Mouse (Mus musculus): ENCODE results near the gene Slc17a7.

- no peak for TF ChIP-seq CTCF (conservative IDR thresholded peaks at IDR 0.05 in 1 of 2, IDR thresholded peaks at IDR 0.05 in 1 of 2; ENCODE audit: low read depth in 2 of 2, low read length in 2 of 2)
- TF ChIP-seq EP300 (IDR thresholded peaks at IDR 0.05; ENCODE audit: low read length) = no peak
- TF ChIP-seq PAX5 (IDR thresholded peaks at IDR 0.05; ENCODE audit: low read length) = no peak
- no peak for TF ChIP-seq POLR2A (IDR thresholded peaks at IDR 0.05; ENCODE audit: low read depth, low read length)
- no peak for TF ChIP-seq RCOR1 (conservative IDR thresholded peaks at IDR 0.05; ENCODE audit: low read depth, low read length)
- no peak for TF ChIP-seq KAT2A (IDR thresholded peaks at IDR 0.05; ENCODE audit: insufficient replicate concordance, low read length)
- TF ChIP-seq CHD2 (IDR thresholded peaks at IDR 0.05; ENCODE audit: low read length) = no peak
- no peak for TF ChIP-seq ELF1 (IDR thresholded peaks at IDR 0.05; ENCODE audit: low read depth, low read length)
- TF ChIP-seq MAX (IDR thresholded peaks at IDR 0.05; ENCODE audit: low read length) = no peak
- no peak for TF ChIP-seq ZNF384 (IDR thresholded peaks at IDR 0.05; ENCODE audit: low read depth, low read length)
- no peak for TF ChIP-seq POLR2AphosphoS2 (IDR thresholded peaks at IDR 0.05; ENCODE audit: low read depth, low read length)
- TF ChIP-seq UBTF (IDR thresholded peaks at IDR 0.05; ENCODE audit: low read depth, low read length) = no peak
- no peak for TF ChIP-seq HCFC1 (IDR thresholded peaks at IDR 0.05; ENCODE audit: low read depth, low read length)
Observed at GRCm38 (mm10) chr7:45160316-45160800, 3.4 kb upstream of the Slc17a7 start.
